Mouse (Mus musculus) lung, adult 10 weeks (tissue): ENCODE results near the gene Man1a2. TPM values are rescaled to one million over a fixed set of nuclear protein-coding genes. Genes with fewer than 3 reads are reported as not detected.

ENCODE experiments used
- polyA plus RNA-seq: library from polyadenylated mRNA; stranded (reverse); fragments of 350-450 nt; fragmentation: Illumina TruSeq; extraction: RNeasy Lipid Tissue Mini Kit (QIAGEN cat#74804); gene quantifications from one replicate; pipeline ENCODE4 v1.2.3, GENCODE M21; 2014; ENCODE audit warnings: low read depth, low replicate concordance; ENCODE audit not compliant: insufficient read depth

Gene Man1a2
- 8.0 TPM for polyA plus RNA-seq

DNA sequence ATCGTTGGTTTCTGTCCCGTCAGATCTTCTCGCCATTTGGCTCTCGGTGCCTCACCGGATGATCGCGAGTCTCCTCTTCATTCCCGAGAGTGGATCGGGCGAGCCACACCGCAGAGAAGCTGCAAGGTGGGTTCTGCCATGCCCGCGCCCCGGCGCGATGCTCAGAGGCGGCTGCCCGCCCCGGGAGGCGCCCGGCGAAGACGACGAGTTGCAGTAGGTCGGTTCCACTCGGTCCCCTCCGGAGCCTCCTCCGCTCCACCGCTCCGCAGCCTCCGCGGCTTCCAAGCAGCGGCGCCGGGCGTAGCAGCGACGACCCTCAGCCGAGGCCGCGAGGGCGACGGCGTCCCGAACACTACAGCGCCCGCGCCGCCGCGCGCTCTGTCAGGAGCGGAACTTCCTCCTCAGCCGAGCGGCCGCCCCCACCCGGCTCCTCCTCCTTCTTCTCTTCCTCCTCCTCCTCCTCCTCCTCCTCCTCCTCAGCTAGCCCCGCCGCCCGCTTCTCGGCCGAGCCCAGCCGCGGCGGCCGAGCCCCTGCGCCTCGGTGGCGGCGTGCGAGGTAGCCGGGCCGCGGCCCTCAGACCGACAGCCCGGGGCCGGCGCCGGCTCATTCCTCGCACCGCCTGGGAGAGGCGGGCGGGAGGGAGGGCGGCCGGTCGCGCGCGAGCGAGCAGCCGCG lies at the start of gene Man1a2:
Gene Man1a2, minus strand, starts transcription at position 417 of the 676 bp plus-strand sequence.

Other genes with a start within 250 kb of the Man1a2 start
- 12.5 TPM for gene Tent5c, start 196.2 kb downstream of the Man1a2 start, polyA plus RNA-seq
- gene Vtcn1, start 140.0 kb upstream of the Man1a2 start, polyA plus RNA-seq: 2.3 TPM
- gene Trim45, start 236.7 kb upstream of the Man1a2 start, polyA plus RNA-seq: 2.6 TPM